Mouse (Mus musculus) lung, postnatal 36 days (tissue): ENCODE measurements around the gene Tyw5.

Experiments
- DNase-seq: peaks from one replicate; pipeline ENCODE4 v3.0.0; 2022; ENCODE audit warnings: mixed read lengths

Gene Tyw5

GRCm38 (mm10) chr1:57406187-57407151 lies at the start of gene Tyw5, which contains the start of gene Maip1:
Gene Tyw5, minus strand, starts transcription at chr1:57407101.
Gene Maip1, plus strand, starts transcription at chr1:57406328.
- DNase-seq = peak; percentile 81

- DNase-seq = no peak
Measured at GRCm38 (mm10) chr1:57450241-57450640, 43.3 kb upstream of the Tyw5 start.

DNA sequence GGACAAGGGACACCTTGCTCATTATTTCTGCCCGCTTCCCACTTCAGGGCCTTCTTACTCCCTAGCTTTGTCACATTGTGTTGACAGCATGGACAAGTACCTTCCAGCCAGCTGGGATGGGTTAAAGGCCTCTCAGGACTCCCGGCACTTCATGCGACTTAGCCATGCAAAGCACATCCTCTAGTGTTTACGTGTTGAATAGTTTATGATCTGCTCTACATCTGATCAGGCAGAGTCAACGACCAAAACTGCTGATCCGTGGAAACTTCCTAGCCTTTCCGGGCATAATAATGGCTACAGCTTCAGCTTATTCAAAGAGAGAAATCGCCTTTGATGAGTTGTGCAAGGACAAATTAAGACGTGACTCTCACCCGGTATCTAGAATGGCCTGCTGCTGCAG lies 38.8 kb upstream of the Tyw5 start:
- DNase-seq = no peak

- no peak for DNase-seq
Measured at GRCm38 (mm10) chr1:57440771-57441170, 33.9 kb upstream of the Tyw5 start.

DNA sequence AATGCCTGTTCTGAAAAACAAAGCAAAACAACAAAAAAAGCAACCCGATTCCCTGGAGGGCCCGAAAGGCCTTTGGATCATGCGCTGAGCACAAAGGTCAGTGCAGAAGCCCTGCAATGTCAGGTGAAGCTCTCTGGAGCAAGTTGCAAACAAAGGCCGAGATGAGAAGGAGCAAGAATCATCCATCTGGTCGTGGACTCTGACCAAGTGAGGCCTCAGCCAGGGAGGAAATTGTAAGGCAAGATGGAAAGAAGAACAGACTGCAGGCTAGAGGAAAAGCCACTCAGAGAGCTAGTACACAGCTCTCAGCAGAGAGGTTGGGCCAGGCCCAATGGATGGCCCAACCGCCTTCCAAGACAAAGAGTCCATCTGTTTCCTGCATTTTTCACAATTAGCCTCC lies 32.1 kb upstream of the Tyw5 start:
- DNase-seq = no peak

GRCm38 (mm10) chr1:57436954-57437353 lies 30.1 kb upstream of the Tyw5 start:
- DNase-seq = peak; percentile 22

DNA sequence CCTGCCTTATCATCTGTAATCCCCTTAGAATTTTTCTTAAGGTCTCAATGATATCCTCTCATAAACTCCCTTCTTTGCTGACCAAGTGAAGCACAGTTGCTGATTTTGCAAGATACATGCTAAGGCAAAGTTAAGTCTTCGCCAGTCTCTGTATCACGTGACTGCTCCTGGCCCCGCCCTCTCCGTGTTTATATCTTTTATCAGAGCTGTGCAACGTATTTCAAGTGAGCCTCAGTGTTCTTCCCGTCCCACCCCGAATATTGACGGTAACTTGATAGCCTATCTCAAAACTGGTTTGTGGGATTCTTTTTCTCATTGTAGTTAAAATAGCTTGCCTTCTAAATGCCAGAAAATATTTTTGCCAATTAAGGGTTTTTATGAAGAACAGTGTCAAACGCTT lies 29.5 kb upstream of the Tyw5 start:
- peak; percentile 89 for DNase-seq

DNA sequence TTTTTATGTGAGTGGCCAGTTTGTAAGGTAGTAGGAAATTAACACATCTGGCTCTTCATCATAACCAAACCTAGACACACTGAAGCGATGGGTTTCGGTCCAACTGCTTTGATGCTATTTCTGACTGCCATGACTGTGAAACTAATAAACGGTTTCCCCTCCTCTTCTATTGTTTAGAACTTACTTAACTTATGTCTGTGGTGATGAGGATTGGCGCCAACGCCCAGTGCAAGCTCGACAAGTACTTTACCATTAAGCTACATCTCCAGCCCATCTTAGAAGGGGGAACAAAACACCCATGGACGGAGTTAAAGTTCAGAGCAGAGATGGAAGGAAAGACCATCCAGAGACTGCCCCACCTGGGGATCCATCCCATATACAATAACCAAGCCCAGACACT lies 26.2 kb upstream of the Tyw5 start:
- no peak for DNase-seq

- no peak for DNase-seq
Measured at GRCm38 (mm10) chr1:57429786-57430483, 23.0 kb upstream of the Tyw5 start.

GRCm38 (mm10) chr1:57428368-57429308 lies 21.7 kb upstream of the Tyw5 start:
- peak; percentile 95 for DNase-seq

- DNase-seq = no peak
Measured at GRCm38 (mm10) chr1:57423696-57424095, 16.8 kb upstream of the Tyw5 start.

- DNase-seq = no peak
Measured at GRCm38 (mm10) chr1:57413397-57413796, 6.5 kb upstream of the Tyw5 start.

- DNase-seq = no peak
Measured at GRCm38 (mm10) chr1:57408994-57409393, 2.1 kb upstream of the Tyw5 start.

GRCm38 (mm10) chr1:57402116-57402515 lies 4.8 kb downstream of the Tyw5 start:
- no peak for DNase-seq

DNA sequence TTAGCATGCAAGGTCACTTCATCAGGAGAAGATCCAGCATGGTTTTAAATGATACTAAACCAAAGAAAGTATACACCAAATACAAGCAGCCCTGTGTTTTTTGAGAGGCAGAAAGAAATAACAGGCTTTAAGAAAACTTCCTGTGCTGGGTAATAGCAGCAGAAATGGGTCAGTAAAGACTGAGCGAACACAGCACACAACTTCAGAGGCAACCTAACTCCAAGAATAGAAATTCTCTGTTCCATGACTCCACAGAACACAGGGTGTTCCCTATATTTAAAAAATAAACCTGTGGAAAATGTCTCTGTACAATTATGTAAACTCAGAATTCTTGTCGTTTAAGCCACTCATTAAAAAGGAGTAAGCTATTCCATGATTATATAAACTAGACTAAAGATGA lies 6.0 kb downstream of the Tyw5 start:
- DNase-seq = no peak

- DNase-seq = no peak
Measured at GRCm38 (mm10) chr1:57400321-57400720, 6.6 kb downstream of the Tyw5 start.

DNA sequence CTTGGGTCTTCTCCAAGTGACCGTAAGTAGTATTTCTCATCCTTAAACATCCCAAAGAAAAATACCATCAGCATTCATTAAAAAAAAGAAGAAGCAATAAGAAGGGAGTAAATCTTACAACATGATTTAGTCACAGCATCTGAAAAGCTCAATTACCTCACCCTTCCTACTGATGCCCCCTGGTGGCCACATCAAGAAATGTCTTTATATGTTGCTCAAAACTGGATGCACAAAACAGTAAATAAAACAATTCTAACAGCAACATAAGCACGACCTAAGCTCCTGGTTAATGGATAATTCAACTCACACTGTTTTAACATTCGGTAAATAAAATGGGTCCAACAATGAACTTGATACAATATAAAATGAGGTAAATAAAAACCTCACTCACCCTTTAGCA lies 12.8 kb downstream of the Tyw5 start:
- peak; percentile 61 for DNase-seq

- DNase-seq = no peak
Measured at GRCm38 (mm10) chr1:57392417-57392816, 14.5 kb downstream of the Tyw5 start.

DNA sequence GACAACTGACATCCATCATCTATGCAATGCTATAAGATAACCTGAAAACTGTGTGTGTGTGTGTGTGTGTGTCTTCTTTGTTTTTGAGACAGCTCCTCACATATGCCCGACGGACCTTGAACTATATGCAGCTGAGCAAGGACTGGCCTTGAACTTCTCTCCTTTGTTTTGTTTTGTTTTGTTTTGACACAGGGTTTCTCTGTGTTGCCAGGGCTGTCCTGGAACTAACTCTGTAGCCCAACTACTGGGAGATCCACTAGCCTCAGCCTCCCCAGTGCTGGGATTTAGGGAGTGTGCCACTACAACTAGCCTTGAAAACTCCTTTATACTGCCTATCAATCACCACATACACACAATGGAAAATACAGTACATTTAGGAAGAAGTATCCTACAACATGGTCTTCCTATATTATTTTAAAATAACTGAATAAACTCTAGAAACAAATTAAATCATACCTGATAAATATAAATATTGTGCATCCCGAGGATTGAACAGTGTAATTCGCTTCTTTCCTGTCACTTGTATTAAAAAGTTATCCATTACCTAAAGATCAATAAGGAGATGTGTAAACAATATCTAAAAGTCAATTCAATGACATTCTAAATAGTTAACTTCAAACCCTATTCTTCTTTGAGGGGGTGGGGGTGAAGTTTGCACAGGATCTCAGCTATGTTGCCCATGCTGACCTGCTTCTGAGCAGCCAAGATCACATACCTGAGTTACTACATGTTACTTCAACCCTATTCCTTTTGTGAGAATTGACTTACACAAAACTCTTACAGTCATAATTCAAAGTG lies 15.7 kb downstream of the Tyw5 start:
- DNase-seq = no peak

- DNase-seq = no peak
Measured at GRCm38 (mm10) chr1:57388402-57389155, 18.3 kb downstream of the Tyw5 start.

DNA sequence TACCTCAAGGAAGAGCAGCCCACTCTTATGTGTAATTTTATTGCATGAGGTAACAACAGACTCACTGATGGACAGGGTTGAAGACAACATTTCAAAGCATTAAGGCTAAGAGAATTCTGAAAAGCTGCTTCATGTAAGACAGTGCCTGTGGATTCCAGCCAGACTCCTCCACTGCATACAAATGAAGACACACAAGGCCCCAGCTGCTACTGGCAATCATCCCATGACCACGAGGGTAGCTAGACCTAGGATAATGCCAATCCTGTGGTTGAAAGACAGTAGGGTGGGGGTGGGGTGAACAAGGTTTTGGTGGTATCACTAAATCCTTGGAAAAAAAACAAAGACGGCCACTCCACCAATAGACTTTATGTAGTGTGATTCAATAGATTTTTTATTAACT lies 19.0 kb downstream of the Tyw5 start:
- DNase-seq = no peak
